Comparison of ENCODE assay signal across 21 mouse cellular contexts in genomic region chr9:121122039-121122438, GRCm38 (mm10).
"Had no signal": no experiment of that assay in that cellular context is flagged by ENCODE, and none has a peak within 500 bp of the region (broad histone marks: within the 10 kb centered on the region; RNA-seq: fewer than 3 reads in every experiment).

No protein-coding gene starts in this region.

- H3K36me3 ChIP-seq: limb, embryonic 13.5 days; liver, embryonic 12.5 days; liver, embryonic 15.5 days; lung, embryonic 15.5 days; midbrain, embryonic 10.5 days; neural tube, embryonic 12.5 days; neural tube, embryonic 15.5 days; stomach, embryonic 15.5 days had no signal

- ATAC-seq: liver, embryonic 12.5 days had no signal

- H3K4me3 ChIP-seq: limb, embryonic 13.5 days; liver, embryonic 12.5 days; liver, embryonic 15.5 days; lung, embryonic 15.5 days; midbrain, embryonic 10.5 days; neural tube, embryonic 12.5 days; neural tube, embryonic 15.5 days; stomach, embryonic 15.5 days had no signal

- H3K27me3 ChIP-seq: limb, embryonic 13.5 days; liver, embryonic 12.5 days; liver, embryonic 15.5 days; lung, embryonic 15.5 days; neural tube, embryonic 12.5 days; neural tube, embryonic 15.5 days; stomach, embryonic 15.5 days had no signal

- DNase-seq: kidney, adult 9 months; kidney, postnatal 14 days; kidney, postnatal 4 days; left cerebral cortex, postnatal 4 days; liver; lung, adult 18-20 months; lung, postnatal 10 days; lung, postnatal 36 days; midbrain, embryonic 14.5 days; retina, postnatal 1 day; right cerebral cortex, postnatal 25 days; spleen, adult 18-20 months; thymus, postnatal 4 days had no signal

- H3K4me1 ChIP-seq: liver, embryonic 12.5 days; liver, embryonic 15.5 days; lung, embryonic 15.5 days; neural tube, embryonic 12.5 days had no signal

- H3K9me3 ChIP-seq: liver, embryonic 12.5 days; liver, embryonic 15.5 days; lung, embryonic 15.5 days; midbrain, embryonic 10.5 days; neural tube, embryonic 12.5 days; neural tube, embryonic 15.5 days; stomach, embryonic 15.5 days had no signal

- H3K27ac ChIP-seq: limb, embryonic 13.5 days; liver, embryonic 12.5 days; liver, embryonic 15.5 days; lung, embryonic 15.5 days; midbrain, embryonic 10.5 days; neural tube, embryonic 12.5 days; neural tube, embryonic 15.5 days; stomach, embryonic 15.5 days had no signal
